Mouse (Mus musculus) mouse embryonic stem cell (cell line): ENCODE measurements around the gene Hunk.

Experiments used
- in situ Hi-C, 2 experiments: fragments of 300-500 bp; cut with MboI; formaldehyde crosslinking; loops; 1 replicate in 1 of 2; 3 replicates in 1 of 2; pipeline ENCODE4 v1.14.3; 2019 to 2020; ENCODE audit warnings: low sequenced_read_pairs in 2 of 2, low pct_unique_long_range_greater_than_20kb in 1 of 2, mixed read lengths in 1 of 2; ENCODE audit not compliant: unreplicated experiment in 1 of 2

Gene Hunk

GRCm38 (mm10) chr16:90475701-90476229, 90.0 kb downstream of the Hunk start:
- in situ Hi-C loops = no loop called here

GRCm38 (mm10) chr16:90481612-90482011, 95.8 kb downstream of the Hunk start:
- in situ Hi-C loops = no loop called here

DNA sequence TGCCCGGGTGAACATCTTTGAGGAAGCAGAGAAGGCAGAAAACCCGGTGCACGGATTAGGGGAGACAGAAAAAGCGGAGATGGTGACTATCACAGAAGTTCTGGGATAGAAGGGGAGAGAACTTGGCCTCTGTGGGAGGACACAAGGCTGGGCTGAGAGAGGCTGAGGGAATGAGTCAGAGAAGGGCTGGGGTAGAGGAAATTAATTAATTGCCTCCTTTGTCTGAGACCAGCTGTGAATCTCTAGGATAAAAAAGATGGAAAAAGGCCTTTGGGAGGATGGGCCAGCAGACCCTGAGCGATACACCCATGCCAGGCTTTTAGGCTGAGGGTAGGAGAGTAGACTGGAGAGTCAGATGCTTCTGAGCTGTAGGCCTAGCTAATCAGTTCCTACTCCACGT, 97.5 kb downstream of the Hunk start:
- in situ Hi-C loops = no loop called here

DNA sequence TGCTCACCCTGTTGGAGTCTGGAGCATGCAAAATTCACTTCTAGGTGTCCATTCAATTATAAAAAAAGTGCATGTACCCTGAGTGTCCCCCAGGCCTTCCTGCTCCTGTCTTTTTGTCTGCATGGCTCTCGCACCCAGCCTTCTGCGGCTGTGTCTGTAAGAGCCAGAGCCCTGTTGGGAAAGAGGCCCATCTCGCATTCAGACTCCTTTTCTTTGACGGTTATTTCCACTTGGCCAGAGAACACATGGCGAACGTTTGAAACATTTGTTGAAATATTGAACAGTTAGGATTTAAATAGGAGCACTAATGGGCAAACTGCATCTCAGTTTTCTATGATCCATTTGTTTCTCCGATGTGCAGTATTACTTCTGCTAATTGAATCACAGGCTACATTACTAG, 99.3 kb downstream of the Hunk start:
- in situ Hi-C loops = no loop called here

- in situ Hi-C loops = no loop called here
Measured at GRCm38 (mm10) chr16:90485599-90485998, 99.8 kb downstream of the Hunk start.

DNA sequence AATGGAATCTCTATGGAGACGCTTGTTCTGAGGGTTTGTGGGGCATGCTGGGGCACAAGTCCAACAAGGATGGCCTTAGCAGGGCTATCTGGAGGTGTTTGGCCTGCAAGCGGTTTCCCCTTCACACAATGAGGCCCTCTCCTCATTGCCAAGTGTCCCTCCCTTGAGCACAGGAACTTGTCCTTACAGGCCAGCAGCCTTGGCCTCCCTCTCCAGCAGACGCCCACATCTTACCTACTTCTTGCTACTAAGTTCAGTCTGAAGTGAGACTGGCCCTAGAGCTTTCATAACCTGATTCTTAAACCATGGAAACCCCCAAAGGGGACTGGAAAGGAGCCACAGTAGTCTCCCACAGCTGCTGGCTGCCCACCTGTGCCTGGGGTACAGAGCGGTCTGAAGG, 104.3 kb downstream of the Hunk start:
- in situ Hi-C loops = no loop called here

GRCm38 (mm10) chr16:90491898-90492499, 106.2 kb downstream of the Hunk start:
- in situ Hi-C loops = no loop called here

GRCm38 (mm10) chr16:90496930-90497329, 111.1 kb downstream of the Hunk start:
- in situ Hi-C loops = no loop called here

- in situ Hi-C loops = no loop called here
Measured at GRCm38 (mm10) chr16:90497749-90498464, 112.1 kb downstream of the Hunk start.

- in situ Hi-C loops = no loop called here
Measured at GRCm38 (mm10) chr16:90500809-90501208, 115.0 kb downstream of the Hunk start.

- in situ Hi-C loops = no loop called here
Measured at GRCm38 (mm10) chr16:90505252-90505651, 119.4 kb downstream of the Hunk start.

GRCm38 (mm10) chr16:90505680-90506079, 119.9 kb downstream of the Hunk start:
- in situ Hi-C loops = no loop called here

DNA sequence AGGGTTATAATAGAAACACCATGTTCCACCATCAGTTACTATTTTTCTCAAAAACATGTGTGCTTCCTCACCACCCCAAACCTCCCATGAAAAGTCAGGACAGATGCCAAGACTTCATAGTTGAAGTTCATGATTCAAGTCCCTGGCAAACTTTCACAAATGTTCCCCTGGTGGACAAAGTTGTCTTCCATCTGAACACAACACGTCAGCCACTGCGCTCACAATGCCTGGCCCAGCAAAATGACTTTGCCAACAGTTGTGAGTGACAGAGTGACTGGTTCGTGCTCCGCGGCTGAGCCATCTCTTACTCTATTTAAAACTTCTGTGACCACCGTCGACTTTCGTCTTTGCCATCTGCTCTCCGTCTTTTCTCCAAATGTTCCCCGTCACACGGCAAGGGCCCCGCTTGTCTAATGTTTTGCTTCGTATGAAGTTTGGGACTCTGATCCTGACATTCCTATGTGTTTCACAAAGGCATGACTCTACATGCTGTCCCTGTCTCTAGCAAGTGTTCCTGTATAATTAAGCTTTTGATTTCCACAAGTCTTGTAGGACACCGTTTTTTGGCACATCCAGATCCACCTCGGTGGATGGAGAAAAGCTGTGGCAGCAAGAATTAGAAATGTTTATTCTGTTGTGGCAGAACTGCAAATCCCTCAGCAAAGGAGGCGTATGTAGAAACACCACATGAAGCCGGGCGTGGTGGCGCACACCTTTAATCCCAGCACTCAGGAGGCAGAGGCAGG, 125.9 kb downstream of the Hunk start:
- in situ Hi-C loops = no loop called here

DNA sequence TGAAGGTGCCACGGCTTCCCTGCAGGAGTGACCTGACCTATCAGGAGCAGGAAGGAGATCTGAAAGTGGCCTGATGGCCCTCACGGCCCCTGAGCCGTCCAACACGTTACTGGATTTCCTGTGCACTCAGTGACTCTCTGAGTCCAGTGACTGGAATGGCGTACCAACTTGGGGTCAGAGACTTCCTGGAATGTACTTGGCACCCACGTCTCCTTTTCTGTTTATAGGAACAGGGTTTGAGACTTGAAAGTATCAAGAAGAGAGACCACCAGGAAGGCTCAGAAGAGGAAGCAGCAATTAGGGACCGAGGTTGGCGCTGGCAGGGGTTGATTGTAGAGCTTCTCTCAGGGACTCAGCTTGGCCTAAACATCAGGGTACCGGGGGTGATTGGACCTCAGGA, 131.2 kb downstream of the Hunk start:
- in situ Hi-C loops = no loop called here

DNA sequence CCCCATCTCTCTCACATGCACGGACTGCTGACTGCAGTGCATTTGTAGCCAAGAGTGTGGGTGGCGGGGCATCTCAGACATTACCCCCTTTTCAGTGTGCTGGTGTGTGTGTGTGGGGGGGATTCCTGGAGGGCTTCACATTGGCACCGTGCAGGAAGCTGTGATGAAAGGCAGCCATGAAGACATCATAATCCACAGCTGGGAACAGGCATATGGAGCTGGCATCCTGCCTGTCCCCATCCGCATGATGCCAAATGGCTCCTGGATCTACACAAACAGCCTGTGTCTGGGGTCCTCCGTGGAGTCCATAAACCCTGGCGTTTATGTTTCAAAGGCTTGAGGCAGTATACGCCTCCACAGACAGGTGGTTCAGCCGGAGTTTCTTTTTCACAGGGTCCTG, 132.4 kb downstream of the Hunk start:
- in situ Hi-C loops = no loop called here

- in situ Hi-C loops = no loop called here
Measured at GRCm38 (mm10) chr16:90518732-90519295, 133.0 kb downstream of the Hunk start.

GRCm38 (mm10) chr16:90521191-90521950, 135.6 kb downstream of the Hunk start:
- in situ Hi-C loops = no loop called here

- in situ Hi-C loops = no loop called here
Measured at GRCm38 (mm10) chr16:90521951-90522255, 136.1 kb downstream of the Hunk start.

DNA sequence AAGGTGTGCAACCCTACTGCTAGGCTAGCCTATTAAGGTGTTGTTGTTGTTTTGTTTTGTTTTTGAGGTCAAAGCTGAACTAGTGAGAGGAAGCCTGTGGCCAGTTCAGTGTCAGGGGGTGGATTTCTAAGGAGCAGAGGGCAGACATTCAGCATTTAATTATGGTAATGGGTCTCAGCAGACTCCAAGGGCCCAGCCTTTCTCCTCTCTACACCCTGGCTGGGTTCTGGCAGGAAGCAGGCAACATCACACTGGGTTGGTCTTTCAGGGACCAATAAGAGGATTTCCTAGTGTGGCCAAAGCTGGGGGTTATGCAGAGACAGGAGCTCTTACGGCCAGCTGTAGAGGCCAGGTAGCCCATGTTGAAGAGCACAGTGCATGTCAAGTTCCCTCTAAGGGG, 136.8 kb downstream of the Hunk start:
- in situ Hi-C loops = no loop called here
